Mouse (Mus musculus) adrenal gland, adult 10 weeks (tissue): Measurements from ENCODE around the gene Iars. TPM values are rescaled to one million over a fixed set of nuclear protein-coding genes. Genes with fewer than 3 reads are reported as not detected.

ENCODE experiments used
- polyA plus RNA-seq: library from polyadenylated mRNA; stranded (reverse); fragments of 350-450 nt; fragmentation: Illumina TruSeq; extraction: RNeasy Lipid Tissue Mini Kit (QIAGEN cat#74804); gene quantifications from one replicate; pipeline ENCODE4 v1.2.3, GENCODE M21; 2014; ENCODE audit warnings: low read depth, low replicate concordance

Gene Iars
- 60.4 TPM for polyA plus RNA-seq

DNA sequence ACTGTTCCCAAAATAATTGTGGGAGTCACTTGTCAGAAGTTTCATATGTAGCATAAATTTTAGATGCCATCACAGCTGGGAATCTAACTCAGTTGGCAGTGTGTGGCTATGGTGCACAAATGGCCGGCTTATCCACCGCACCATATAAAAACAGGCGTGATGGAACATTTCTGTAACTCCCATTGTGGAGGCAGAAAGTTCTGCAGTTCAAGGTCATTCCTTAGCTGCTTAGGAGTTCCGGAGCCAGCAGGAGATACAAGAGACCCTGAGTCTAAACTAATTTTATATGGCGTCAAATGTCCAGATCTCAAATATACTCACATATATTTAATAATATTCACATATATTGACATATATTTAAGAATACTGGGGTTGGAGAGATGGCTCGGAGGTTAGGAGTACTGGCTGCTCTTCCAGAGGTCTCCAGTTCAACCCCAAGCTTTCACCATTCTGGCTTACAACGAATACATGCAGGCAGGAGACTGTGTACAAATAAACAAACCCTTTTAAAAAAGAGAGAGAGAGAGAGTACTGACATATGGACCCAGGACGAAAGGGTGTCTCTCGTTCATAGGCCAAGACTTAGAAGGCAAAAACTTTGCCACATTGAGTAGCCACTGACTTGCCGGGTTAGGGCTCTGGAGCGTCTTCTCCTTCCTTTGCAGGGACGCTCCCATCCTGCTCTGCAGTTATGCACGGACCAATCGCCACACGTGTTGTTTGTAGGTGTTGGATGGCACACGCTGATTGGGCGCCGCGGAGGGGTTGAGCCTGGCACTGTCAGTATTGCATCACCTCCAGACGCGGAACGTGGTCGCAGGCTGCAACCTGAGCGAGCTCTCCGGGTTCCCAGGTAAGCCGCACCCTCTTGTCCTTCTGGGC is at the start of gene Iars:
Iars (plus strand) TSS at position 750 of the 882 bp plus-strand sequence.

GRCm38 (mm10) chr13:49652481-49653179 is 29.3 kb upstream of the Iars start, which contains the start of the genes Cenpp and Nol8:
Cenpp (minus strand) TSS chr13:49652785.
Nol8 (plus strand) TSS chr13:49653078.

Other genes with a start within 250 kb of the Iars start
- 0.93 TPM for gene Tes3-ps, start 188.8 kb upstream of the Iars start, polyA plus RNA-seq
- gene Ecm2, start 177.3 kb upstream of the Iars start, polyA plus RNA-seq: 35.6 TPM
- 43.0 TPM for gene Aspn, start 137.7 kb upstream of the Iars start, polyA plus RNA-seq
- 81.9 TPM for gene Omd, start 99.6 kb upstream of the Iars start, polyA plus RNA-seq
- gene Ogn, start 74.1 kb upstream of the Iars start, polyA plus RNA-seq: 599 TPM
- 9.1 TPM for gene Cenpp, start 29.3 kb upstream of the Iars start, polyA plus RNA-seq
- 82.0 TPM for gene Nol8, start 29.0 kb upstream of the Iars start, polyA plus RNA-seq
- gene Gm30302, start 116.9 kb downstream of the Iars start, polyA plus RNA-seq: not detected